Mouse (Mus musculus): ENCODE measurements at regions not wholly inside any gene's neighbourhood (a gene's known extent, or its start where the extent isn't known, plus 50 kb on each side); places are given as distances from the start of the nearest gene placed in this dataset.

DNA sequence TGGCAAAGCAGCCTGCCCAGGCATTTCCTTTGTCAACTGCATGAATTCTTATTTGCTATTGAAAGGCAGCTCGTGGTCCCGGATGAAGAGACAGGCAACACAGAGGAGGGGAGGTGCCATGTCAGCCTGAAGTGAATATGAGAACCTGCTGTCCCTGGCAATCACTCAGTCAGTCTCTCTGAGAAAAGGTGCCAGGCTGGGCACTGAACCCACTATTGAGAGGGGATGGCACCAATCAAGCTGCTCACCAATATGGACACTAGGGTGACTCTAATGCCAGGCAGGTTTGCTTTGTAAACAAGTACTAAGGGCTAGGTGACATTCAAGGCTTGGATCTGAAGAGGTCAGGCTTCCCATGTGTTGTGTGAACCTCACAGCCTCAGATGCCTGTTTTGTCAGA lies 222.0 kb upstream of the Wscd1 start:
- Histone ChIP-seq H3K27me3 (no peaks in the 10 kb centered on the region), H3K9ac (no peak overlapping the region), H3K27ac (no peak overlapping the region), H3K9me3 (replicated peaks) (no peaks in the 10 kb centered on the region), H3K36me3 (no peaks in the 10 kb centered on the region), H3K4me1 (no peaks in the 10 kb centered on the region; the same call in 1 of the 2 replicates), H3K4me3 (replicated peaks) (no peak overlapping the region), H3K4me2 (no peak overlapping the region)
- 79% methylated on average over 2 of the region's 2 CpGs for WGBS
- no peak for ATAC-seq (replicated peaks; ENCODE audit: low FRiP score)

DNA sequence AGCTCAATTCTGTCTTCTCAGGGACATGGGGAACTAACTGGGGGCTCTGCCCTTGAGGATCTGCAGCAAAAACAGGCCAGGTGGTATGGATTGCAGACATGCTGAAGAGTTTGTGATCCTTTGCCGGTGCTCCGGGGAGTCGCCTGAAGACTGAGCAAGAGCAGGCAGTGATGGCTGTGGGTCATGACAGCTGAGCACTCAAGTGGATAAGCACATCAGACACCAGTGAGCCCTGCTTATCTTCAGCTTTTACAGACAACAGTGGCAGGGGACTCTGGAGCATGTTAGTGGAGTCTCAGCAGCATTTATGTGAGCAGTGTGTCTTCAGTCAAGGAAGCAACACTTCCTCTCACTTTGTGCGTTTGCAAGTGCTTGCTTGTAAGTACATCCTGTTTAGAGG lies 221.1 kb upstream of the Wscd1 start:
- Histone ChIP-seq H3K4me2 (no peak overlapping the region), H3K4me3 (replicated peaks) (no peak overlapping the region), H3K36me3 (no peaks in the 10 kb centered on the region), H3K27ac (no peak overlapping the region), H3K27me3 (no peaks in the 10 kb centered on the region), H3K9ac (no peak overlapping the region), H3K4me1 (no peaks in the 10 kb centered on the region; the same call in 1 of the 2 replicates), H3K9me3 (replicated peaks) (no peaks in the 10 kb centered on the region)
- ATAC-seq (replicated peaks; ENCODE audit: low FRiP score) = no peak
- 51% methylated on average over 4 of the region's 4 CpGs for WGBS

DNA sequence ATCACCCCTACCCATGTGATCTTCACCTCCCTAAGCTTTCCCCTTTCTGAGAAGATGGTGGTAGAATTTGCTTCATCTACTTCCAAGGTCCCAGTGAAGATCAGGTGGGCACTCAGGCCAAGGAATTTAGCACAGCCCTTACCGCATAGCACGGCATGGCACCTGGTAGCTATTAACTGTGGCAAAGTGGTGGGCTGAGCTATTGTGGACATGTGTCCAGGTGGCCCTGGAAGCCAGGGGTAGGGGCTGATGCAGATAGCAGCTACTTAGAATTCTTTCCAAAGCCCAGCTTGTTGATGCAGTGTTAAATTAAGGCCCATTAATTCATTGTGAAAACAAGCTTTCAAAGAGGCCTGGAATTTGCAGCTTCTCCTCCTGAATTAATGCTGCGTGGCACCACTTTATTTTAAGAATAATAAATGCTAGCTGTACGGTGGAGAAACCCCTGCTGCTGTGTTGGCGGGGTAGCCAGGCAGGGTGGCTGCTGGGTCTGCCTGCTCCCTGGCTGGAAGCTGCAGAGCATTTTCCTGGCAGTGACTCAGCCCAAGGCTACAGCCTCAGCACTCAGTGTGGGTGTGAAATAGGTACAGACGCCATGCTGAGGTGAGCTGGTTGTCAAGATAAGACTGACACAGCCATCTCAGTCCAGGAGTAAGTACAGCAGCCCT lies 208.4 kb upstream of the Wscd1 start:
- Histone ChIP-seq H3K27me3 (no peaks in the 10 kb centered on the region), H3K27ac (peak overlapping the region; percentile 33; the same call in 1 of the 2 replicates), H3K4me2 (no peak overlapping the region), H3K36me3 (no peaks in the 10 kb centered on the region), H3K9me3 (replicated peaks) (peaks cover 8% of the 10 kb centered on the region; the same call in 1 of the 2 replicates), H3K4me3 (replicated peaks) (no peak overlapping the region), H3K9ac (no peak overlapping the region), H3K4me1 (peaks cover 13% of the 10 kb centered on the region; the same call in 1 of the 2 replicates)
- peak; percentile 79; the same call in 1 of the 2 replicates for ATAC-seq (replicated peaks; ENCODE audit: low FRiP score)
- WGBS = 34% methylated on average over 6 of the region's 6 CpGs

DNA sequence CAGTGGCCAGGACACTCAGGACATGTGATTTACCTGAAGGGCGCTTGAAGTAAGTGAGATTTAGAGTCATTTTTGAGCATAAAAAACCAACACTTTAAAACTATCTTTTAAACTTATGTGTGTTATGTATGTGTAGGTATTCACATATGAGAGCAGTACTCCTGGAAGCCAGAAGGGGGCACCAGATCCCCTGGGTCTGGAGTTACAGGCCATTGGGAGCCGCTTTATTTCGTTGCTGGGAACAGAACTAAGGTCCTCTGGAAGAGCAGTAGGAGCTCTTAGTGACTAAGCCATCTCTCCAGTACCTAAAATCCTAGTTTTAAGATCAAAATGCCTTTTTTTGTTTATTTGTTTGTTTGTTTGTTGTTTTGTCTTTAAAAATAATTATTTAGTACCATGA lies 192.3 kb upstream of the Wscd1 start:
- no peaks in the 10 kb centered on the region for H3K36me3 ChIP-seq
- H3K27me3 ChIP-seq = no peaks in the 10 kb centered on the region
- whole genome bisulfite sequencing = 87% methylated on average over 3 of the region's 3 CpGs
- H3K4me1 ChIP-seq = no peaks in the 10 kb centered on the region
- no peak overlapping the region for H3K27ac ChIP-seq
- H3K9ac ChIP-seq = no peak overlapping the region
- no peak for ATAC-seq (replicated peaks; ENCODE audit: low FRiP score)
- no peak overlapping the region for H3K4me2 ChIP-seq
- H3K4me3 ChIP-seq (replicated peaks) = no peak overlapping the region
- H3K9me3 ChIP-seq (replicated peaks) = no peaks in the 10 kb centered on the region

DNA sequence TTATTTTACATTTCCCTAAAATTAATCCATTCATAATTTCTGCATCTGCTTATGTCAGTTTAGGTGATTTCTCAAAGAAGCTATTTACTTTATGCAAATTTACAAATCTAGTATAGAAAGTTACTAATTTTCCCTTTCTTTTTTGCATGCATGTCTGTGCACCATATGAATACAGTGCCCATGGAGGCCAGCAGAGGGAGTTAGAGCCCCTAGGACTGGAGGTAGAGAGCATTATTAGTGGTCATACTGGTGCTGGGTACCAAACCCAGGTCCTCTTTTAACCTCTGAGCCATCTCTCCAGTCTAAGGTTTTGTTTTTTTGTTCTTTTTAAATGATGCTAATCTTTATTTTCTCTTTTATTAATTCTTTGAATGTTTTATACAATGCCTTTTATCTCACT lies 184.9 kb upstream of the Wscd1 start:
- Histone ChIP-seq H3K4me3 (replicated peaks) (no peak overlapping the region), H3K9me3 (replicated peaks) (no peaks in the 10 kb centered on the region), H3K27ac (no peak overlapping the region), H3K36me3 (no peaks in the 10 kb centered on the region), H3K27me3 (no peaks in the 10 kb centered on the region), H3K9ac (no peak overlapping the region), H3K4me1 (no peaks in the 10 kb centered on the region), H3K4me2 (no peak overlapping the region)
- no peak for ATAC-seq (replicated peaks; ENCODE audit: low FRiP score)

DNA sequence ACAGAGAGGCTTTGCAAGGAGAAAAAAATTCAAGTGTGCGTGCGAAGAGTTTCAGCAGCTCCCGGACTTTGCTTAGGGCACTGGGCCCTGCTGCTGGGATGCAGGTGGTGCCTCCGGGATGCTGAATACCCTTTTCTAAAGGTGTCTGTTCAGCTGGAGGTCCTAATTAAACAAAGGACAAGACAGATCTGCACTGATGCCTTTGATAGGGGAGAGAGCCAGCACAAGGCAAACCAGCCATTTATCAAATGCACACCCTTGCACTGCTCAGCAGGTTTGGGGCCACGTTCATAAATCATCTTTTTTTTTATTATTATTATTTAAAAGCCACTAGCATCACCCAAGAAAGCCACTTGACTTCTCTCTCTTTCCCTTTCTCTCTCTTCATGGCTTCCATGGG lies 172.9 kb upstream of the Wscd1 start:
- Histone ChIP-seq H3K9me3 (replicated peaks) (no peaks in the 10 kb centered on the region), H3K4me2 (no peak overlapping the region), H3K27ac (no peak overlapping the region), H3K36me3 (no peaks in the 10 kb centered on the region), H3K27me3 (no peaks in the 10 kb centered on the region), H3K4me3 (replicated peaks) (no peak overlapping the region), H3K4me1 (peaks cover 16% of the 10 kb centered on the region; the same call in 1 of the 2 replicates), H3K9ac (no peak overlapping the region)
- ATAC-seq (replicated peaks; ENCODE audit: low FRiP score) = 0 out of 2 replicates have a peak, but pooled peaks have one; percentile 36
- WGBS = 36% methylated on average over 5 of the region's 5 CpGs

DNA sequence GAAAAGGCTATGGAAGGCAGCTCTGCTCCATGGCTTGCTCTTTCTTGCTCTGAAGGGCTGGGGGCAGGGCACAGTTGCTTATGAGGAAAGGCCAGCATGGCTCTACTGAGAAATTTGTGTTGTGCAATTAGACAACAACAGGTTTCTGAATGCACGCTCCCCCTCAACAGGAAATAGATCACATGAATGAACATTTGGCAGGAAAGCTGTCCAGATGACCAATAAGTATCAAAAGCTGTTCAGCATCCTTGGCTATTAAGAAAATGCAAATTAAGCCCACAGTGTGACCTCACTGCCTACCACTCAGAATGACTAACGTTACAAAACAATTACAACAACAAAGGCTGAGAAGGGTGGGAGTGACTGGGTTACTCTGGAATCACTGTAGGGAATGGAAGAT lies 167.9 kb upstream of the Wscd1 start:
- no peak overlapping the region for H3K9ac ChIP-seq
- H3K27me3 ChIP-seq = no peaks in the 10 kb centered on the region
- ATAC-seq (replicated peaks; ENCODE audit: low FRiP score) = no peak
- H3K4me1 ChIP-seq = peaks cover 6% of the 10 kb centered on the region; the same call in 1 of the 2 replicates
- H3K27ac ChIP-seq = no peak overlapping the region
- WGBS = 62% methylated on average over 2 of the region's 2 CpGs
- H3K36me3 ChIP-seq = no peaks in the 10 kb centered on the region
- H3K9me3 ChIP-seq (replicated peaks) = no peaks in the 10 kb centered on the region
- no peak overlapping the region for H3K4me2 ChIP-seq
- H3K4me3 ChIP-seq (replicated peaks) = no peak overlapping the region

DNA sequence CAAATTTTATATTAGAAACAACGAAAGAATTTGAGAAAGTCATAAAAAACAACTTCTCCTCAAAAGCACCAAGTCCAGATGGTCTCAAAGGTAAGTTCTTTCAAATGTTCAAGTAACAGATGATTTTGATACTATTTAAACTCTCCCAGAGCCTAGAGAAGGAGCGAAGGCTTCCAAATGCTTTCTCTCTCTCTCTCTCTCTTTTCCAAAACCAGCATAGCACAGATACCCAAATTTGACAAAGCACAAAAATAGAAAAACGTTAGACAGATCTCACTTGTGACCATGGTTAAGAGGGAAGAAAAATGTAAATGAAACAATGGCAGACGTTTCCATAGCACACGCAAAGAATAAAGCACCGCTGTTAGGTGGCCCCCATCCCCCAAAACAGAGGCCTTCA lies 158.7 kb upstream of the Wscd1 start:
- H3K27me3 ChIP-seq = no peaks in the 10 kb centered on the region
- no peak overlapping the region for H3K4me2 ChIP-seq
- H3K36me3 ChIP-seq = no peaks in the 10 kb centered on the region
- no peak overlapping the region for H3K4me3 ChIP-seq (replicated peaks)
- H3K9ac ChIP-seq = no peak overlapping the region
- no peak for ATAC-seq (replicated peaks; ENCODE audit: low FRiP score)
- no peaks in the 10 kb centered on the region; the same call in 1 of the 2 replicates for H3K9me3 ChIP-seq (replicated peaks)
- no peak overlapping the region for H3K27ac ChIP-seq
- no peaks in the 10 kb centered on the region for H3K4me1 ChIP-seq
- 90% methylated on average over 6 of the region's 6 CpGs for WGBS

DNA sequence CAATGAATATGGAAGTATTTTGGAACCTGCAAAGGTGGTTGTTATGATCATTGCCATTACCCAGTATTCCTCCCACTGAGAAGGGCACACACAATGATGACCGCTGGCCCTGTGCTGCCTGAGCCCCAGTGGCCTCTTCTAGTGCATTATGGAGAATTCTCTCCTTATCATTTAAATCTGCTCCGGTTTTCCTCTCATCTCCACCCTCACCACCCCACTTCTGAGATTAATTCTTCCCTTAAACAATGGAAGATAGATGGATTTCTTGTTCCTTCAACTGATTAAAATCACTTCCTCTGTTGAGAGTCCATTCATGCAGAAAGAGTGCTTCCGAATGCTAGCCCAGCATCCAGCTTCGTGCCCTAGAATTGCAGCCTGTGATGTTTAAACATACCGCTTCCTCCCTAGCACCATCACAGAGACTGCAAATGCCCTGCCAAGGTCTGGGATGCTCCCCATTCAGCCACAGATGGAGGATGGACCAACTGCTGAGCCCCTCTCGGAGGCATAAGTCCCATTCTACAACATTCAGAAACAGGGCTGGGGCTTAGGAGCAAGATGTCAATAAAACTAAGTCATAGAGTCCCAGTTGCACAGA lies 155.4 kb upstream of the Wscd1 start:
- no peak overlapping the region for H3K27ac ChIP-seq
- 71% methylated on average over 6 of the region's 6 CpGs for WGBS
- no peaks in the 10 kb centered on the region for H3K36me3 ChIP-seq
- no peaks in the 10 kb centered on the region; the same call in 1 of the 2 replicates for H3K9me3 ChIP-seq (replicated peaks)
- no peak overlapping the region for H3K9ac ChIP-seq
- ATAC-seq (replicated peaks; ENCODE audit: low FRiP score) = no peak
- no peaks in the 10 kb centered on the region for H3K27me3 ChIP-seq
- no peak overlapping the region for H3K4me3 ChIP-seq (replicated peaks)
- no peak overlapping the region for H3K4me2 ChIP-seq
- no peaks in the 10 kb centered on the region for H3K4me1 ChIP-seq

DNA sequence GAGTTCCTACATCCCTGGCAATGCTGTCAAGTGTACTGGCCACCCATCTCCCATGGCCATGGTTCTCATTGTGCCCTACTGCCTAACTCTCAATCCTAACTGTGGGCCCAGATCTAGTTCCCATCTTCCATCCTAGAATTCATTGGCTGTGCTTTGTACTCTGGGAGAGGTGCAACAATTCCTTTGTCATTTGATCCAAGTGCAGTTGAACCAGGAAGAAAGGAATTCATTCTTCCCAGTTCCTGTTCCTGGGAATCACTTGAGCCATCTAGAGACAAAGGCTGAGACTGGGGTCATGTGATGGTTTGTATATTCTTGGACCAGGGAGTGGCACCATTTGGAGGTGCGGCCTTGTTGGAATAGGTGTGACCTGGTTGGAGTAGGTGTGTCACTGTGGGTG lies 152.0 kb upstream of the Wscd1 start:
- Histone ChIP-seq H3K4me1 (no peaks in the 10 kb centered on the region), H3K27ac (no peak overlapping the region), H3K27me3 (no peaks in the 10 kb centered on the region), H3K9me3 (replicated peaks) (no peaks in the 10 kb centered on the region), H3K9ac (no peak overlapping the region), H3K36me3 (no peaks in the 10 kb centered on the region), H3K4me3 (replicated peaks) (no peak overlapping the region), H3K4me2 (no peak overlapping the region)
- no peak for ATAC-seq (replicated peaks; ENCODE audit: low FRiP score)
- WGBS = 91% methylated on average over 1 of the region's 1 CpGs

DNA sequence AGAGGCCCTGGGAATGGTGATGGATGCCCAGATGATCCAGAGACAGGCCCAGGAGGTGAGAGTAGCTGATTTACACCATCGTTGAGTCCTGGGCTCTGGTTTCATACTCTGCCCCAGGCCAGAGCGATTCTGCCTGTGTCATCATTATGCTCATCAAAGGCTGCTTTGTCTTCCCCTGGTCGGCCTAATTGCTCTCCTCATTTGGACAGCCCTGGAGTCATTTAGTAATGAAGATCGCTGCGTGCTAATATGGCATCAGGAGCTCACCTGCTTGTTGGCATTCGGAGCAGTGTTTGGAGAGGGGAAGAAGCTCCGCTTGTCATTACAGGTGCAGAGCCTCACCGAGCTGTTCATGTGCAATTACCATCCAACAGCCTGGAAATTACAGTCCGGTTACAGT lies 138.9 kb upstream of the Wscd1 start:
- H3K4me2 ChIP-seq = no peak overlapping the region
- no peaks in the 10 kb centered on the region for H3K27me3 ChIP-seq
- 50% methylated on average over 9 of the region's 9 CpGs for WGBS
- H3K4me1 ChIP-seq = no peaks in the 10 kb centered on the region
- H3K9ac ChIP-seq = no peak overlapping the region
- no peak overlapping the region for H3K27ac ChIP-seq
- H3K36me3 ChIP-seq = no peaks in the 10 kb centered on the region
- no peaks in the 10 kb centered on the region for H3K9me3 ChIP-seq (replicated peaks)
- ATAC-seq (replicated peaks; ENCODE audit: low FRiP score) = no peak
- H3K4me3 ChIP-seq (replicated peaks) = no peak overlapping the region

DNA sequence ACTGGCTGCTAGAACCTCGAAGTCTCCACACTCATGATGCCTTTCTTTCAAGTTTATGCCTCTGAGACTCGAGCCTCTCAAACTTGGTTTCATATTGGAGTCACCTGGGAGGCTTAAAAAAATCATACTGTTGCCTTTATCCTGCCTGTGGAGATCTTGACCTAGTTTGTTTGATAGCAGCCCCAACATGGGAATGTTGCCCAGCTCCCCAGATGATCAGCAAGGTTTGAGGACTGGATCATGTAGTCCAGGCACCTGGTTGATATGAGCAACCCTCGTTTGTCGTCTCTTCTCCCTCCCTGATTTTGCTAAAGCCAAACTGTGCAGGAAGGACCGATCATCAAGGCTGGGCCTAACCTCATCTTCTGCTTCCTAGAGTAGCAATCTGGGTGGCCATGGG lies 134.2 kb upstream of the Wscd1 start:
- Histone ChIP-seq H3K9ac (no peak overlapping the region), H3K4me2 (no peak overlapping the region), H3K36me3 (no peaks in the 10 kb centered on the region), H3K27me3 (no peaks in the 10 kb centered on the region), H3K9me3 (replicated peaks) (no peaks in the 10 kb centered on the region), H3K27ac (no peak overlapping the region), H3K4me1 (no peaks in the 10 kb centered on the region), H3K4me3 (replicated peaks) (no peak overlapping the region)
- no peak for ATAC-seq (replicated peaks; ENCODE audit: low FRiP score)
- WGBS = 78% methylated on average over 5 of the region's 5 CpGs
